28 mouse cellular contexts compared by ENCODE assay signal in genomic region chr7:66327516-66327915, GRCm38 (mm10). TPM values are rescaled to one million over a fixed set of nuclear protein-coding genes. Genes with fewer than 3 reads are reported as not detected.
DNase-seq lines count a peak whose midpoint lies in the region; ATAC-seq lines count a peak whose summit lies in the region.
"Had no signal": no experiment of that assay in that cellular context is flagged by ENCODE, and none has a peak within 500 bp of the region (broad histone marks: within the 10 kb centered on the region; RNA-seq: fewer than 3 reads in every experiment).

No protein-coding gene starts in this region.

- H3K9me3 ChIP-seq in heart, embryonic 11.5 days (replicated peaks; ENCODE audit: control insufficient read depth, low read length): no peaks in the 10 kb centered on the region
- H3K9me3 ChIP-seq: embryonic facial prominence, embryonic 10.5 days; embryonic facial prominence, embryonic 12.5 days; forebrain, embryonic 15.5 days had no signal

- no peak for ATAC-seq in heart, embryonic 11.5 days (replicated peaks; ENCODE audit: insufficient number of reproducible peaks, low FRiP score, low TSS enrichment)
- ATAC-seq: activated CD4-positive, CD25-positive, alpha-beta regulatory T cell, adult 4 months; CD4-positive, CD25-positive, alpha-beta regulatory T cell, adult 4 months; forebrain, embryonic 13.5 days; forebrain, embryonic 15.5 days; forebrain, postnatal 0 days had no signal

- H3K4me3 ChIP-seq in heart, embryonic 11.5 days (ENCODE audit: low read depth, low read length): no peak overlapping the region
- H3K4me3 ChIP-seq: embryonic facial prominence, embryonic 10.5 days; embryonic facial prominence, embryonic 12.5 days; forebrain, embryonic 13.5 days; forebrain, embryonic 15.5 days had no signal

- no peaks in the 10 kb centered on the region for H3K27me3 ChIP-seq in heart, embryonic 11.5 days (ENCODE audit: control insufficient read depth, insufficient read depth, low read length)
- H3K27me3 ChIP-seq: CH12.LX; embryonic facial prominence, embryonic 12.5 days; forebrain, embryonic 13.5 days; forebrain, embryonic 15.5 days had no signal

- intact Hi-C loops in left cerebral cortex, postnatal 36 days (cut with DNase I): no loop called here

- H3K36me3 ChIP-seq in heart, embryonic 11.5 days (ENCODE audit: control insufficient read depth, insufficient read depth, low read length): no peaks in the 10 kb centered on the region; the same call in 1 of the 2 replicates
- H3K36me3 ChIP-seq: embryonic facial prominence, embryonic 12.5 days; forebrain, embryonic 15.5 days had no signal

- H3K4me1 ChIP-seq in heart, embryonic 11.5 days (ENCODE audit: control insufficient read depth, insufficient read depth, low read length): peaks cover 4% of the 10 kb centered on the region; the same call in 1 of the 2 replicates
- H3K4me1 ChIP-seq: forebrain, embryonic 13.5 days; forebrain, embryonic 15.5 days had no signal

- H3K4me2 ChIP-seq in heart, embryonic 11.5 days: no peak overlapping the region
- H3K4me2 ChIP-seq: embryonic facial prominence, embryonic 12.5 days; forebrain, embryonic 13.5 days; forebrain, embryonic 15.5 days had no signal

- no peak overlapping the region for H3K9ac ChIP-seq in heart, embryonic 11.5 days (ENCODE audit: low read depth, low read length)
- H3K9ac ChIP-seq: embryonic facial prominence, embryonic 12.5 days; forebrain, embryonic 13.5 days; forebrain, embryonic 15.5 days; forebrain, postnatal 0 days had no signal

- no peak overlapping the region for H3K27ac ChIP-seq in heart, embryonic 11.5 days (ENCODE audit: low read depth, low read length)
- H3K27ac ChIP-seq: embryonic facial prominence, embryonic 10.5 days; embryonic facial prominence, embryonic 12.5 days; forebrain, embryonic 13.5 days; forebrain, embryonic 15.5 days had no signal

- 80% methylated on average over 2 of the region's 2 CpGs for WGBS in heart, embryonic 11.5 days (ENCODE audit: insufficient replicate concordance)

- DNase-seq in heart, adult 11 months: peak; percentile 68
- DNase-seq in ES-CJ7 (ENCODE audit: low read depth, low spot score) (peak; percentile 14), ZHBTc4 (ENCODE audit: low read depth, low spot score) (peak; percentile 28)
- no peak for DNase-seq in left cerebral cortex, postnatal 36 days (ENCODE audit: low spot score in 2 of 2)
- DNase-seq: adrenal gland, adult 8-10 months; adrenal gland, postnatal 14 days; adrenal gland, postnatal 36 days; B cell, adult 2 months; cerebellum, adult 11-12 months; cerebellum, adult 2 months; cerebellum, adult 9-10 months; cerebellum, postnatal 10 days; cerebellum, postnatal 25 days; forebrain, postnatal 0 days had no signal

RNA-seq across cellular contexts. Expression of gene Gm10974, which starts 38.2 kb away (rescaled TPM):
- not detected in 2 replicates for polyA plus RNA-seq in heart, embryonic 11.5 days (2014; fragmentation: Nextera tagmentation; extraction: Ambion mirVana)
- total RNA-seq in left cerebral cortex, postnatal 36 days (2021): not detected
- total RNA-seq: adrenal gland, adult 18-20 months; adrenal gland, adult 8-10 months; adrenal gland, postnatal 14 days; adrenal gland, postnatal 36 days; CH12.LX; ES-E14; forebrain, postnatal 0 days; MEL had no signal
- polyA plus RNA-seq: activated CD4-positive, CD25-positive, alpha-beta regulatory T cell, adult 4 months; CD4-positive, CD25-positive, alpha-beta regulatory T cell, adult 4 months; cerebellum, adult 2 months; cortical plate, adult 2 months; embryonic facial prominence, embryonic 10.5 days; embryonic facial prominence, embryonic 12.5 days; embryonic facial prominence, embryonic 14.5 days; forebrain, embryonic 11.5 days; forebrain, embryonic 13.5 days; forebrain, embryonic 15.5 days; forebrain, postnatal 0 days had no signal

Comparison
In these comparisons a context has a peak if more than half of its experiments do, and no peak if none do; other contexts are left out.
1. DNase-seq: peak in heart, adult 11 months (single experiment), ES-CJ7 (single experiment) and ZHBTc4 (single experiment); none in left cerebral cortex, postnatal 36 days (0 of 2).